Mouse (Mus musculus) telencephalon, adult 2 months (tissue): ENCODE results near the gene Afdn.
"Not testable (repeated sequence)": the region's sequence is repeated elsewhere in the genome, so short reads cannot be mapped to it uniquely, and the experiment has no call there.

Experiments used
- DNase-seq: peaks from one replicate; pipeline ENCODE4 v3.0.0-alpha.2; 2011; ENCODE audit warnings: low read depth, low spot score

Gene Afdn

GRCm38 (mm10) chr17:13769256-13769655, 8.9 kb downstream of the Afdn start:
- DNase-seq: no peak

DNA sequence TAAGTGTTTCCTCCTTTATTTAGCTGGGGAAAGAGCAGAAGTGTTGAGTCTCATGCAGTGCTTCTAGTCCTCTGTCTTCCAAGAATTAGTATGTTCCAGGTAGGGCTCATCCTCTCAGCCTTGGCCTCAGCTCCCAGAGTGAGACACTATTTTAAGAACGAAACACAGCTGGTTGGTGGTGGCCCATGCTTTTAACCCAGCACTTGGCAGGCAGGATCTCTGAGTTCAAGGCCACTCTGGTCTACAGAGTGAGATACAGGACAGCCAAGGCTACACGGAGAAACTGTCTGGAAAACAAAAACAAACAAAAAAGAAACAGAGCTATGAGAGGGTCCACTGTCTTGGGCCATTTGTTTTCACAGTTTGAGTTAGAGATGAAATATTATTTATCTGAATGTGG, 17.3 kb downstream of the Afdn start:
- no peak for DNase-seq

DNA sequence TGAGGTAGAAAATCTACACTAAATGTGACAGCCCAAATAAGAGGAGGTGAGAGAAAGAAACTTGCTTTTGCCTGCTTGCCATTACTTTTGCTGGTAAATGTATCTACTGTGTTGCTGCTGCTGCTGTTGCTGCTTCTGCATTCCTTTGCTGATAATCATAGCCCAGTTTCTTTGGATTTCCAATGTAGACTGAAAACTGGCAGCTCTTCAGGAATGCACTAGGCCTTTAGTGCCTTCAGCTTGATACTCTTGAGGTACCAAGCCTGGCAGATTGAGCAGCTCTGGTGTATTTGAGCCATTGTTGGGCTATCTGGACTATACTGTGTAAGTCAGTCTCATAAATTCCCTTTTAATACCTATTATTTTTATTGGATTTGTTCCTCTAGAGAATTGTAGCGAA, 18.5 kb downstream of the Afdn start:
- DNase-seq: no peak

- no peak for DNase-seq
Measured at GRCm38 (mm10) chr17:13781948-13782347, 21.6 kb downstream of the Afdn start.

DNA sequence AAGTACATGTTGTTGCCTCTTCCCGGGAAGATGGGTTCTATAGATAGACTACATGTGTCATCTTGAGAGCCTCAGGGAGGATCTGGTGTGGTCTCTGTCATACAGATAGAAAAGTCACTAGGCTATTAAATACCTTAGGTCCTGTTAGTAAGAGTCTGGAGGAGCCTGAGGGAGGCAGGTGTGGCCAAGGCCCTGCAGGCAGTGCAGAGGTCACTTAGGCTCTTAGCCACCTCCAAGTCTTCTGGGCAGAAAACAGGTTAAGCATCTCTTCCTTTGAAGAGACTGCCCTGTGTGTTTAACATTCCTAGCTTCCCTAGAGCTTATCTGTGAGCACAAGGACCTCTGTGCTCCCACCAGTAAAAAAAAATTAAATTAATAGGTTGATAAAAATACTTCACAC, 23.1 kb downstream of the Afdn start:
- no peak for DNase-seq

- DNase-seq: not testable (repeated sequence)
Measured at GRCm38 (mm10) chr17:13790033-13790432, 29.7 kb downstream of the Afdn start.

DNA sequence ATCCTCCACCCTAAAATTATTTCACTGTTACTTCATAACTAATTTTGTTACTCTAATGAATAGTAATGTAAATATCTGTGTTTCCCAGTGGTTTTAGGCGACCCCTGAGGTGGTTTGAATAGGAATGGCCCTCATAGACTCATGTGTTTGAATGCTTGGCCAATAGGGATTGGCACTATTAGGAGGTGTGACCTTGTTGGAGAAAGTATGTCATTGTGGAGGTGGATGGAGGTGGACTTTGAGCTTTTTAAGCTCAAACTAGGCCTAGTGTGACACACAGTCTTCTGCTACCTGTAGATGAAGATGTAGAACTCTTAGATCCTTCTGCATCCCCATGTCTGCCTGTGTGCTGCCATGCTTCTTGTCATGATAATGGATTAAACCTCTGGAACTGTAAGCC, 37.4 kb downstream of the Afdn start:
- DNase-seq: no peak

GRCm38 (mm10) chr17:13802836-13803408, 42.6 kb downstream of the Afdn start:
- no peak for DNase-seq

- no peak for DNase-seq
Measured at GRCm38 (mm10) chr17:13806016-13806415, 45.7 kb downstream of the Afdn start.

GRCm38 (mm10) chr17:13817789-13818188, 57.5 kb downstream of the Afdn start:
- DNase-seq: no peak

GRCm38 (mm10) chr17:13819342-13819741, 59.0 kb downstream of the Afdn start:
- no peak for DNase-seq

GRCm38 (mm10) chr17:13820676-13821075, 60.3 kb downstream of the Afdn start:
- DNase-seq: no peak

GRCm38 (mm10) chr17:13825421-13825820, 65.1 kb downstream of the Afdn start:
- DNase-seq: no peak

- no peak for DNase-seq
Measured at GRCm38 (mm10) chr17:13830234-13830633, 69.9 kb downstream of the Afdn start.

DNA sequence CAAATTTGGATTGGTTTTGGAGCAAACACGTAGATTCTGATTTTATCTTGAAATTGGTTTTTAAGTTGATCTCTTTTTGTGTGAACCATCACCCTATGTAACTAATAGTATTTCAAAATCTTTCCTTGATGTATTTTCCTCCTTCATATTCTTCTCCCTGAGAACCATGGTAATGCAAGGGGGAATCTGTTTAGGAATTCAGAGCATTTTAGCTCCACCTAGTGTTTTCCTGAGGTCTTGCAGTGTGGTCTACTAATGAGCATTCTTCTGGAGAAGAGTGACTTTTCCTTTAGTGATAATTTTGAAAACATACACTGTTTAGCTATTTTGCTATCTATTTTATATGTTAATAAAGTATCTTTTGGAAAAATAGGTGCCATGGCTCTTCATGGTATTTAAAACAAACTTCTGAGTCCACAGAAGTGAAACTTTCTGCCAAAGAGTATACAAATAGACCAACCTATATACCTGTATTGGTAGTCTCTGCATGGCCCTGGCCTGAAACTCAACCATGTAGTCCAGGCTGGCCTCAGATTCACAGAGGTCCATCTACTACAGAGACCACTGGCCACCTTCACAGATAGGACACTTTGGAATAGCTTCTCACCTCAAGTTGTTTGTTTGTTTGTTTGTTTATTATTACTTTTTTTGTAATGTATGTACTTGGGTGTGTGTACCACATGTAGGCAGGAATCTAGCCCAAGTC, 70.5 kb downstream of the Afdn start:
- DNase-seq: peak; percentile 41

GRCm38 (mm10) chr17:13835876-13836275, 75.5 kb downstream of the Afdn start:
- DNase-seq: no peak

DNA sequence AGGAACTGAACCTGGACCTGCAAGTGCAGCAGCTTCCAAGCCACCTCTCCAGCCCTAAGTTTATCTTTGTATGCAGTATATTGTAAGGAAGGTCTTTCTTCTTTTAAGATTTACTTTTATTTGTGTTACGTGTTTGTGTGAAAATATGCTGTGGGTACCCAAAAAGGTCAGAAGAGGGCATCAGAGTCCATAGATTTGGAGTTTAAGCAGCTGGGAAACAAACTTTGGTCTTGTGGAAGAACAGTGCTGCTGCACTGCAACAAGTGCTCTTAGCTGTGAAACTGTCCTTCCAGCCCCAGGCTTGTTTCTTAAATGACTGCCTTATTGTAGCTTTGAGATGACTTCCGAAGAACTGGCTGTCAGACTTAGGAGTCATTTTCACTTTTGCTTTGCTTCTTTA, 89.8 kb downstream of the Afdn start:
- DNase-seq: no peak

- peak; percentile 78 for DNase-seq
Measured at GRCm38 (mm10) chr17:13853883-13854282, 93.5 kb downstream of the Afdn start.

DNA sequence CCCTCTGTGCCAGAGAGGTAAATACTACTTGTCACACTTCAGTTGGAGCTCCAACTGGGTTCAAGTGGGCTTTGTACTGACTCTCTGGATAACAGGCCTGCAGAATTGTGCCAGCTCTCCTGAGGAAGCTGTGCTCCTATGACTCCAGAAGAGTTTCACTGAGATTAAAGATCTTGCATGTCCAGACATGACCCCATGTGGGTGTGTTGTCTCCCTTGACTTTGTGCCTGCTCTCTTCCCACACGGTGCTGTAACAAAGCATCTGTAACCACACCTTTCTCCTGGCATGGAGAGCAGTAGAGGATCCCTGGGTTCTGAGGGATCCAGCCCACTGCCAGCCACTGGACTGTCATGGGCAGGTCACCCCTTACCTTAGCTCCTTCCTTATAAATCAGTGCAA, 95.1 kb downstream of the Afdn start:
- DNase-seq: no peak

DNA sequence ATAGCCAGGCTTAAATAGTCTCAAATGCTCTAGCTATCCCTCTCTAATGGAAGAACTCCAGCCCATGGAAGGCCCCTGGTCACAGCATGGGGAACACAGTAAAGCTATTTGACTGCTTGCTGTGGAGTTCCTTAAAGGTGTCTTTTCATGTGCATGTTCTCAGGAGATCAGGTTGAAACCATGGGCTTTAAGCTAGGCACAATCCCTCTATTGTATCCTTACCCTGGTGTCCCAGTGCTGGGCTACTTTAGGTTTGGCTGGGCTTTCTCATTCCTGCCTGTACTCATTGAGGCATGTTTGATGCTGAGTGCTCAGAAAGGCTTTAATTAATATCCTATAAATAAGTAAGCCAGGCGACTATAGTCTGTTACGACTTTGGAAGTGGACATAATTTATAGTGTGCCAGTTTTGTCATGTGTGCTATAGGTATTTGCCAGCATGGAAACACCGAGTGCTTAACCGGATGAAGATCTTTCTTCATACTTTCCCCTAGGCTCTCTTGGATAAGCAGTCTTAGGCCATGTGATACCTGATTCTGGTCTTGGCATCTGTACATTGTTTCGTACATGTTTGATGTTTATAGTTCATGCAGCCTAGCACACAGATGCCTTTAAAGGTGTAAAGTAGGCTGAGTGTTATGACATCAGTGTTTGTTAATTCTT, 96.2 kb downstream of the Afdn start:
- no peak for DNase-seq

- DNase-seq: no peak
Measured at GRCm38 (mm10) chr17:13865340-13865739, 105.0 kb downstream of the Afdn start.

GRCm38 (mm10) chr17:13866951-13867351, 106.6 kb downstream of the Afdn start:
- DNase-seq: no peak

DNA sequence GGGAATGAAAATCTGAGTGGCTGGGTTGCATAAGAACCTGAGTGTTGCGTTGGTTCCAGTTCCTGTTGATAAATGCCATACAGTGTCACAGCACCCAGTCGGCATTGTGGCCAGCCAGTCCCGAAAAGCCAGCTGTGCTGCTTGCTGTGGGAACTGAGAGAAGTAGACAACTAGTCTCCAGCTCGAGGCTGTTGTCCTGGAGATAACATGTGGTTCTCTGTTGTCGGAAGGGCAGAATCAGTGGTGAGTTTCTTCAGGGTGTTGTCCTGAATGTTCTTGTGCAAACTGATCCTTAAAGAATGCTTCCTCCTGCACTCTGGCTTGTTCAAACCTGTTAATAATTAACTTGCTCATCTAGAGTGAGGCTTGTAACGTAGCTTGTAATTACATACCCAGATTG, 107.1 kb downstream of the Afdn start:
- no peak for DNase-seq
